Mouse (Mus musculus): Measurements from ENCODE around the gene Ank3.

Ank3 gene

GRCm38 (mm10) chr10:69777736-69778135, 379.2 kb downstream of the Ank3 start:
- in situ Hi-C loops (cut with MboI) = no loop called here

DNA sequence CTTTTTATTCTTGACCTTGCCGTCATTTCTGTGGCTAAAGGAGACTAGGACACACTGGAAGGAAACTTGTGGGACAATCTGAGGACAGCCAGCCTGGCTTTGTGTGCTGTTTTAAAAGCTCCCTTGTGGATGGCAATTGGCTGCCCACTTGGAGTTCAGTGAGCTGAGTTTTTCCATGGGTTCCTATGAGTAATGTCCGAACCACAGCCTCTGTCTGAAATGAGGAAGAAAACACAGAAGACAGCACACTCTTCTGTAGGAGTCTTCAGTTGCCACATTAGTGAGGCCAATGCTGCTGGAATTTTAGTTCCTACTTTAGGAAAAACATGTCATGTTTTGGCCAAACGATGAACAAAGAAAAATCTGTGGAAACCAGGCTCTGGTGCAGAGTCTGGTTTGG, 380.7 kb downstream of the Ank3 start:
- in situ Hi-C loops (cut with MboI) = no loop called here

- in situ Hi-C loops (cut with MboI) = no loop called here
These were observed 382.9 kb downstream of the Ank3 start for GRCm38 (mm10) chr10:69781491-69781890.

GRCm38 (mm10) chr10:69785235-69785634, 386.7 kb downstream of the Ank3 start:
- in situ Hi-C loops (cut with MboI) = no loop called here

- in situ Hi-C loops (cut with MboI) = no loop called here
These were observed 387.1 kb downstream of the Ank3 start for GRCm38 (mm10) chr10:69785692-69786091.

- in situ Hi-C loops (cut with MboI) = no loop called here
These were observed 387.8 kb downstream of the Ank3 start for GRCm38 (mm10) chr10:69786220-69786993.

DNA sequence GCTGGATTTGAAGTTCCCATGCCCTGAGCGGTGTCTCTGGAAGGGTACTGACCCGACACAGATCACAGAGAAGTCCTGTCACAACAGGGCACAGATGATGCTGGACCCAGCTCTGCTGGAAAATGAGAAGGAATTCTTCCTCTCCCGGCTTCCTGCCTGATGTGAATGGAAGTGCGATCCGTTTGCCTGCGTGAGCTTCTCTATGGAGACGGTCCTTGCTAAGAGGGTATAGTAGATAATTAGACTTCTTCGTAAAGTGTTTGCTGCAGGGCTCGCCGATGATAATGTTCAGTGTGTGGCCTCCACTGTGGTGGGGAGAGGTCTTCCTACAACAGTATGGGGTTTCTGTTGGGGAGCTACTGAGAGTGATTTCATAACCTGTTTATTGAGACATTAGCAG, 388.8 kb downstream of the Ank3 start:
- in situ Hi-C loops (cut with MboI) = no loop called here

DNA sequence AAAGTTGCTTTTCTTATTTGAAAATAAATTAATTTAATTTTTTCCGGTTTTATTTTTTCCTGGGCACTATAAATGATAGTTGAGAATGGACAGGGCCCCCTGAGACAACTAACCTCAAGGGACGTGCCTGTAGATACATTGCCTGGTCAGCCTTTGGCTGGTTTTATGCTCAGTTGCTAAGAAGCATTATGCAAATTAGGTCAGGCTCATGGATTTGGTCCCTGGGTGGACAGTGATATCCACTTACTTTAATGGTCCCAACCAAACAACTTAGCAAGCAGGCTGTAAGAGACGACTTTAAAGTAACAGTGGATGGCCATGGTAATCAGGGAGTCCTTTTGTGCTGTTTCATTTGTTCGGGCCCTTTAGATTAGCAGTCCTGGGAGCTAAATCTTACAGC, 392.0 kb downstream of the Ank3 start:
- in situ Hi-C loops (cut with MboI) = no loop called here

GRCm38 (mm10) chr10:69791951-69792350, 393.4 kb downstream of the Ank3 start:
- in situ Hi-C loops (cut with MboI) = no loop called here

GRCm38 (mm10) chr10:69792400-69792799, 393.8 kb downstream of the Ank3 start:
- in situ Hi-C loops (cut with MboI) = no loop called here

GRCm38 (mm10) chr10:69793079-69793478, 394.5 kb downstream of the Ank3 start:
- in situ Hi-C loops (cut with MboI) = no loop called here

- in situ Hi-C loops (cut with MboI) = no loop called here
These were observed 397.1 kb downstream of the Ank3 start for GRCm38 (mm10) chr10:69795656-69796055.

DNA sequence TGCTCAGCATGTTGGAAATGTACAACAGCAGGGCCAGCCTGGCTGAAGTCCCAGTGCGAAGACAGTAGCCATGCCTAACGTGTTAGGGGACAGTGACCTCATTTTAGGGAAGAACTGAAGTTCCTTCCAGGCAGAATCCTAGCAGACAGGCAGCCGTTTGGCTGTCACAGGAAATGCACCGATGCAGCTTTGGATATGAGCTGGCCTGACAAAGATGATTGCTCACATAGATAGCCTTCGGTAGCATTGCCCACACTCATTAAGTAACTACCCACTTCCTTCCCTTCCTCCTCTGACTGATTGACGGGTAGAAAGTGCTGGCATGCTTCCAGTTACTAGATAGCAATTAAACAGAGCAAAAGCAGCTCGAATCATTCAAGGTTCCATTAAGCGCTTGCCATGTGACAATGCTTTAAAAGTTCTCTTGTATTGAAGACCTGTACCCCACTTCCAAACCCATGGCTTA, 397.9 kb downstream of the Ank3 start:
- in situ Hi-C loops (cut with MboI) = no loop called here

GRCm38 (mm10) chr10:69803135-69803756, 404.7 kb downstream of the Ank3 start:
- in situ Hi-C loops (cut with MboI) = no loop called here

DNA sequence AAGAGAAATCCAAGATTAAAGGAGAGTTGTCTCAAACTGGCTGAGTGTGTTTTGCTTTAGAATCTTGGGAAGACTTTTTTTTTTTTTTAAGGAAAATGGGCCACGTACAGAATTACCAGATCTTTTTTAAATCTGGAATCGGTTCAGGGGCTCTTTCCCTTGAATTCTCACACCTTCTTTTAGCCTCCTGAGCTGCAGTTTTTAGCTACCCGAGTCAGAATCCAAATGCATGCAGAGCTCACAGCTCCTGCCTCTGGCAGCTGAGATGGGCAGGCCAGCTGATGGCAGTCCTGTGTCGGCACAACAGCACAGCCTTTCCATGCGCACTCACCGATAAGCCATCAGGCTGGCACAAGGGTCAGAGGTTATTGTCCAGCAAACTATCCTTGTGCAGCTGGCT, 406.0 kb downstream of the Ank3 start:
- in situ Hi-C loops (cut with MboI) = no loop called here

- in situ Hi-C loops (cut with MboI) = no loop called here
These were observed 412.2 kb downstream of the Ank3 start for GRCm38 (mm10) chr10:69810785-69811184.

DNA sequence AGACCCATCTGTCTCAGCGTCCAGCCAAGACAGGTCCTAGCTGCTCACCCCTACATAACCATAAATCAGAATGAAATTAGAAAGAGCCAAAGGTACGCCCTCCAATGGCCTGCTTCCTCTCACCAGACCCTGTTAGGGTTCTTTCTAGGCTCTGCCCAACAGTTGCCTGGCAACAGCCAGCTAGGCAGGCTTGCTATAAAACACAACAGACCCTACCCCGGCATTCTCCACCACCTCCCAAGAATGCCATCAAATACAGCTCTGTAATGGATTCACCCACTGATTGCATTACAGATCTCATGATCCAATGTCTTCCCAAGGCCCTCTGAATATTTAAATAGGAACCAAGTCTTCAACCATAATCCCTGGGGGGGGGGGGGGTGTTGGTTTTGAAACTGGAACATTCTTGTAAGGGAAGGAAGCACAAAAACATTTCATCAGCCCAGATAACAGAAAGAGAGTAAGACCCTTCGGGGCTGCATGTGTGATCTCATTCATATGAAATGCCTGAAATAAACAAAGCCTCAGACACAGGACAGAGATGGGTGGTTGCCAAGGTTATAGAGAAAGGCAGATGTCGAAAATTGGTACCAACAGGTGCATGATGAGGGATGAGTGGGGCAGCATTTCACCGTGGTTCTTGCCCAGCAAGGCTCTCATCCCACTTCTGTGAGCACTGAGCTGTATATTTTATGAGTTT, 415.4 kb downstream of the Ank3 start:
- in situ Hi-C loops (cut with MboI) = no loop called here

- in situ Hi-C loops (cut with MboI) = no loop called here
These were observed 422.7 kb downstream of the Ank3 start for GRCm38 (mm10) chr10:69821245-69821644.

- in situ Hi-C loops (cut with MboI) = no loop called here
These were observed 430.2 kb downstream of the Ank3 start for GRCm38 (mm10) chr10:69828770-69829169.

- in situ Hi-C loops (cut with MboI) = no loop called here
These were observed 430.7 kb downstream of the Ank3 start for GRCm38 (mm10) chr10:69829236-69829635.

DNA sequence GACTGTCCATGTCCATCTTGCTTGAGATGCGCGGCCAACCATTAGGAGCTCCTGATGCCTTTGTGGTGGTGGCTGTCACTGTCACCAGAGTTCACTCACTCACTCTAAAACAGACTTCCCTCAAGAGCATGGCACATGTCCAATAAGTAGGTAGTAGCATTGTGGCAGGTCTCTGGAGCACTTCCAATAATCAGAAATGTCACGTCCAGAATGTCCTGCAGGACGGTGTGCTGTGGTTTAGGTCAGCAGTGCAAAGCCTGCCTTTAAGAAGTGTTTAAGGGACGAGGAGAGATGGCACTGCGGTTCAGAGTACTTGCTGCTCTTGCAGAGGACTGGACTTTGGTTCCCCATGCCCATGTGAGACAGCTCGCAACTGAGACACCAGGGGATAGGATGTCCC, 433.0 kb downstream of the Ank3 start:
- in situ Hi-C loops (cut with MboI) = no loop called here

DNA sequence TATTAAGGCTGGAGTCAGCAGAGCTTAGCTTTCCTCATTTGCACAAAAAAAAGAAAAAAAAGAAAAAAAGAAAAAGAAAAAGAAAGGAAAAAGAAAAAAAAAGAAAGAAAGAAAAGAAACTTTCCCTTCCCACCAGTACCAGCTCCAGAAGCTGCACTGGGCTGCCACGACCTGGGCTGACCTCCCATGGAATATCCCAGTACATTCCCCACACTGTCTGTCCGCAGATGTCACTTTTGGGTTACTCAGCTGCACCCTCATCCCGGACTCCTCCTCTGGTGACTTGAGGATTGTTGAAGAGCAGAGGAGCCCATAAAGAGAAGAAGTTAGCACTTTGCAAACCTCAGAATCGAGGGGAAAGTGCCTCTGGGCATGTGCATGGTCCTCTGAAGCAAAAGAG, 433.7 kb downstream of the Ank3 start:
- in situ Hi-C loops (cut with MboI) = no loop called here

GRCm38 (mm10) chr10:69832822-69833221, 434.2 kb downstream of the Ank3 start:
- in situ Hi-C loops (cut with MboI) = no loop called here
